Mouse (Mus musculus) midbrain, embryonic 11.5 days (tissue): ENCODE measurements around the gene Tmc8. TPM values are rescaled to one million over a fixed set of nuclear protein-coding genes. Genes with fewer than 3 reads are reported as not detected.
A peak's percentile ranks its signal among the peaks of the same experiment; 100 is the strongest.

Experiments used
- ATAC-seq: fragments of 200-750 bp; cut with Nextera tagmentation; 2 replicates; pipeline ENCODE4 v1.8.0; 2017; ENCODE audit warnings: moderate TSS enrichment, moderate library complexity; ENCODE audit not compliant: low FRiP score
- DNase-seq: peaks from one replicate; pipeline ENCODE4 v3.0.0; 2015; ENCODE audit warnings: low spot score; ENCODE audit errors: missing footprints
- H3K27ac ChIP-seq: fragments of 300-500 bp; sonication (generic); 2 replicates; pipeline ENCODE4 v1.5.1; 2014; ENCODE audit warnings: low read depth, low read length
- H3K27me3 ChIP-seq: fragments of 300-500 bp; sonication (generic); 2 replicates; pipeline ENCODE4 v1.6.1; 2014; ENCODE audit warnings: mild to moderate bottlenecking, low read length, moderate library complexity, mixed read lengths; ENCODE audit not compliant: control insufficient read depth, insufficient read depth
- H3K36me3 ChIP-seq: fragments of 300-500 bp; sonication (generic); 2 replicates; pipeline ENCODE4 v1.6.1; 2014; ENCODE audit warnings: mild to moderate bottlenecking, low read length, moderate library complexity, mixed read lengths; ENCODE audit not compliant: control insufficient read depth, insufficient read depth
- H3K4me1 ChIP-seq: fragments of 300-500 bp; sonication (generic); 2 replicates; pipeline ENCODE4 v1.6.1; 2014; ENCODE audit warnings: low read length; ENCODE audit not compliant: control insufficient read depth, insufficient read depth
- H3K4me2 ChIP-seq: fragments of 300-500 bp; sonication (generic); 2 replicates; pipeline ENCODE4 v1.6.1; 2014; ENCODE audit warnings: mild to moderate bottlenecking, moderate library complexity
- H3K4me3 ChIP-seq: fragments of 300-500 bp; sonication (generic); 2 replicates; pipeline ENCODE4 v1.5.1; 2014; ENCODE audit warnings: low read depth, low read length
- H3K9ac ChIP-seq: fragments of 300-500 bp; sonication (generic); 2 replicates; pipeline ENCODE4 v1.6.1; 2014; ENCODE audit warnings: low read length
- H3K9me3 ChIP-seq: fragments of 300-500 bp; sonication (generic); 2 replicates; pipeline ENCODE4 v1.6.1; 2016; ENCODE audit warnings: low read length; ENCODE audit not compliant: control insufficient read depth
- WGBS: fragments of 180-500 bp; shearing (Covaris S2); extraction: QIAGEN DNeasy Blood & Tissue Kit; methylation state at CpG from one replicate; pipeline ENCODE4 v1.1.7; 2014; 5-methylcytosine and 5-hydroxymethylcytosine counted together
- polyA plus RNA-seq: library from polyadenylated mRNA; unstranded; fragments of >200 nt; fragmentation: Nextera tagmentation; extraction: Ambion mirVana; gene quantifications from 2 replicates; pipeline ENCODE4 v1.2.1, GENCODE M21; 2014

Gene Tmc8
- polyA plus RNA-seq, 1 experiment from 2014 or later: 1.0 TPM

DNA sequence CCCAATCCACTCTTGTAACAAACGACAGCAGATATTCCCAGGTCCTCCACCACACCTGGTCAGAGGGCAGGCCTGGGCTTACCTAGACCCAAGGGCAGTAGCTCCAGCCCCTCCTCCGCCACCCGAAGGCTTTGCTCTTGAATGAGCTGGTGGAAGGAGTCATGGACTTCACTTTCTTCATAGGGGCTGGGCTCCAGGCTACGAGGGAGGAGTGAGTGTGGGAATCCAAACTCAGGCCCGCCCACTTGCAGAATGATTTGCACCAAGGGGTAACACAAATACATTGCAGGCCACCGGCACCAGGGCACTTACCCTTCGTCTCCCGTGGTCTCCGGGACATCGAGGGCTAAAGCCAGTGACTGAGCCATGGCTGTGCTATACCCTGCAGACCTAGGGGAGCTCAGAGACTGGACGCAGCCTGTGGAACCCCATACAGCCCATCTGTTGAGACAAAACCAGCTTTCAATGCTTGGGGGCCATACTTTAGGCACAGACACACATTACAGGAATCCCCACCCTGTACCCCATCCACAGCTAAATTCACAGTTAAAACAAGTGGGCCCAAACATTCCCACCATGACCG is 2.9 kb upstream of the Tmc8 start:
- peak overlapping the region; percentile 25; the same call in 1 of the 2 replicates for H3K27ac ChIP-seq

DNA sequence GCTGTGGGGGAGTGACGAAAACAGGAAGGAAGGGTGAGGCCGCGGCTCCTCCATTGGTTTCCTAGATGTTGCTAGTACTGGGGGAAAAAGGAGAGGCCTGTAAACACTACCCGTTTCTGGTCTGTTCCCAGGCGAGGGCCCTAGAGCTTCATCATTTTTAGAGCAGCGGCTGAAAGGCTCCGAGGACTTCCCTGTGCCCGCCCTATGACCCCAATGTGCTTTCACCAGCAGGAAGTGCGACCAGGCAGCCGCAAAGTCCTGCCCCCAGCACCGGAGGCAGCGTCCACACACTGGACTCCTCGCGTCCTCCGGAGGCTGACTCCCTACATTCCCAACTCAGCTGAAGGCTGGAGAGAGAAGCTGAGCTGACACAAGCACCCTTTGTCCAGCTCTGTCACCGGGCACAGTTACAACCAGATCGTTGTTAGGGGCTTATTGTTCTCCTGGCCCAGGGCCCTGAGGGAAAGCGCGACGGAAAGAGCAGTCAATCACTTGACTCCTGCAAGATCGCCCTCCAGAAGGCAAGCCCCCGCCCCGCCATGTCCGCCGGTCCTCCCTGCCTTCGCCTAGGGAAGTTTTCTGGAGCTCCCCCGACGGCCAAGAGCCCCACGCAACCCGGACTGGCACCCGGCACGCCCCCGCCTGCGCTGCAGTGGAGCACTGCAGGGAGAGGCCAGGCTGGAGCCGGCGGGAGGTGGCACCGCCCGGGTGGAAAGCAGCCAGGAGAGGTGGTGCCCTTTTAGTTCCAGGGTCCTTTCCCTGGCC is 2.3 kb upstream of the Tmc8 start:
- Histone ChIP-seq H3K27ac (peak overlapping the region; percentile 57), H3K4me1 (peaks cover 17% of the 10 kb centered on the region)

More for the DNA sequence above, 2.9 kb upstream of the Tmc8 start:
- H3K9ac ChIP-seq: peak overlapping the region; percentile 65
- H3K27me3 ChIP-seq: peaks cover 41% of the 10 kb centered on the region
- no peaks in the 10 kb centered on the region for H3K9me3 ChIP-seq
- H3K4me3 ChIP-seq: peak overlapping the region; percentile 30; the same call in 1 of the 2 replicates
- WGBS: 72% methylated on average over 12 of the region's 12 CpGs
- peak overlapping the region; percentile 53 for H3K4me2 ChIP-seq
- no peaks in the 10 kb centered on the region for H3K36me3 ChIP-seq
- peaks cover 17% of the 10 kb centered on the region for H3K4me1 ChIP-seq
- ATAC-seq: no peak
- no peak for DNase-seq

DNA sequence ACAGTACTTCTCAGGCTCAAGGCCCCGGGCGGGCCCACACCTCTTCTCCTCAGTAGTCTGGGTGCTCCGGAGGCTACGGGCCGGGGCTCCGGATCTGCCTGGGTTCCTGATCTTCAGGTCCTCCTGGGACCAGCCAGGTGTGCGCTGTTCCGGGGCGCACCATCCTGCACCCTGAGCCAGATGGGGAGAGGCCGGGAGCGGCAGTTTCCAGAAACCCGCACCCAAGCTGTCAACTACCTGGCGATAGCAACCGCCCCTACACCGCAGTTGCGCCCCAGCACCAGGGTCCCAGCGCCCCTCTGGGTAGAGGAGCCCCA is 1.7 kb upstream of the Tmc8 start:
- DNase-seq: no peak
- peak overlapping the region; percentile 30 for H3K4me3 ChIP-seq
- WGBS: under 1% methylated on average over 15 of the region's 17 CpGs
- peaks cover 17% of the 10 kb centered on the region for H3K4me1 ChIP-seq
- H3K27me3 ChIP-seq: peaks cover 47% of the 10 kb centered on the region
- no peaks in the 10 kb centered on the region for H3K36me3 ChIP-seq
- peak overlapping the region; percentile 57 for H3K27ac ChIP-seq
- ATAC-seq: no peak
- no peaks in the 10 kb centered on the region for H3K9me3 ChIP-seq
- peak overlapping the region; percentile 53 for H3K4me2 ChIP-seq
- H3K9ac ChIP-seq: peak overlapping the region; percentile 65

More for the DNA sequence above, 2.3 kb upstream of the Tmc8 start:
- Histone ChIP-seq H3K27me3 (peaks cover 44% of the 10 kb centered on the region), H3K36me3 (no peaks in the 10 kb centered on the region), H3K9ac (peak overlapping the region; percentile 65), H3K4me3 (peak overlapping the region; percentile 30), H3K4me2 (peak overlapping the region; percentile 53), H3K9me3 (no peaks in the 10 kb centered on the region)
- peak; percentile 96 for DNase-seq
- 6% methylated on average over 38 of the region's 38 CpGs for WGBS
- peak; percentile 49 for ATAC-seq

DNA sequence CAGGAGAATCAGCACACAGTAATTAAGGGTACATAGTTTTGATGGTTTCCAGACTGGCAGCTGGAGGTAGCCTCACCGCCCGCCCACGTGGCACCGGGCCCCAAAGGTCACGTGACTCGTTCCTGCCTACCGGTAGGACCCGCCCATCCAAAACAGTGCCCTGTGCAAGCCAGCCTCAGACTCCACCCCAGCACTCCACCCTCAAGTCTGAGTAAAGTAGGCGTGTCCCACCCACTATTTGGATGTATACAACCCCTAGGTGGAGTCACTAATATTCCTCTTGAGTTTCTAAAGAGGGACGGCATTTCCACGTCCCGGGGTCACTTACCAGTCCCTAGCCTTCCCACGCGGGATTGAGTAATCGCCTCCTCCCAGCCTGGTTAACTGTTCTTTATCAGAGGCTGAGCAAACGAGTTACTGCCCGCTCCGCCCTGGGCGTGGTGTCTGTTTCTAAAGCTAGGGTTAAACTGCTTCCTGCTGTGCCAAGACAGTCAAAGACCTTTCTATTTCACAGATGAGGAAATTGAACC is 1.2 kb upstream of the Tmc8 start:
- Histone ChIP-seq H3K27ac (no peak overlapping the region), H3K9me3 (no peaks in the 10 kb centered on the region), H3K4me2 (peak overlapping the region; percentile 53), H3K4me1 (peaks cover 17% of the 10 kb centered on the region), H3K9ac (peak overlapping the region; percentile 65), H3K27me3 (peaks cover 47% of the 10 kb centered on the region), H3K4me3 (peak overlapping the region; percentile 30), H3K36me3 (no peaks in the 10 kb centered on the region)
- DNase-seq (peak; percentile 92), ATAC-seq (peak; percentile 28)
- 3% methylated on average over 19 of the region's 19 CpGs for WGBS

DNA sequence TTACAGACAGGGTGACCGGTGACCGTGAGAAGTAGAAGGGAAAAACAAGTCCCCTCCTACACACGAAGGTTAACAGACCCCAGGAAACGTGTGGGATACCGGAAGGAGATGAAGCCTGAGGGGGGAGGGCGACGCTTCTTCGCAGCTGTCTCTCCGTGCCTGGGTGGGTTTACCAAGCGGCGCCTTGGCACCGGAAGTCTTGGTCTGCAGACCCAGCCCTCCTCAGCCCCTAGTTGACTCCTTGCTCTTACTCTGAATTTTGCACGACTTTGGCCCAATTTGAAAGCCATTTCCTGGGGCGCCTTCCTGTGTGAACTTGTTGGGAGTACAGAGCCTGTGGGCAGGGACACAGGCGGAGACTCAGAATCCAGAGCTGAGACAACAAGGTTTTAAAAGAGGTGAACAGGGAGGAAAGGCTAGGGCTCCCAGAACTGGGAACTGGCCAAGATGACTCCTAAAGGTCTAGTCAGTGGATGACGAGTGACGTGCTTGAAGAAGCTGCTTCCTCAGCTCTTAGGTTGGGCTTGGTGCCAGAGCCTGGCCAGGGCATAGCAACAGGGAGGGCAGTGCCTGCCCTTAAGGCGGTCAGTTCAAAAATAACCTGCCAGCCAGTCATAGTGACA is 566 bp upstream of the Tmc8 start:
- Histone ChIP-seq H3K27me3 (peaks cover 47% of the 10 kb centered on the region), H3K4me1 (peaks cover 17% of the 10 kb centered on the region), H3K4me2 (peak overlapping the region; percentile 53), H3K9me3 (no peaks in the 10 kb centered on the region), H3K4me3 (no peak overlapping the region), H3K27ac (peak overlapping the region; percentile 47), H3K9ac (no peak overlapping the region), H3K36me3 (no peaks in the 10 kb centered on the region)
- no peak for ATAC-seq
- 21% methylated on average over 18 of the region's 18 CpGs for WGBS
- DNase-seq: peak; percentile 87

DNA sequence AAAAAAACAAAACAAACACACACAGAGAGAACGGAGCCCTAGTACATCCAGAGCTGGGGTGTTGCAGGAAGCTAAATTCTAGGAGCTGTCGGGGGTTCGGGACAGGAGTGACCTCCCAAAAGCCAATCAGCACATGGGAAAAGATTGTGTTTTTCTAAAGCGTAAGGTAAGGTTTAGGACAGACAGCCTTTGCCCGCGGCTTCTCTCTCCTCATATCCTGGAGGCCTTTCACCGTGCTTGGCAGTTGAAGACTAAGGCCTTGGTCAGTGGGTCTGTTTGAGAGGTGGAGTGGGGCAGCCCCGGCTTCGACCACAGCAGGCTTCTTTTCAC is 794 bp downstream of the Tmc8 start:
- Histone ChIP-seq H3K9me3 (no peaks in the 10 kb centered on the region), H3K27me3 (peaks cover 47% of the 10 kb centered on the region), H3K4me1 (peaks cover 17% of the 10 kb centered on the region), H3K36me3 (no peaks in the 10 kb centered on the region), H3K4me3 (peak overlapping the region; percentile 14), H3K4me2 (peak overlapping the region; percentile 58), H3K27ac (no peak overlapping the region), H3K9ac (peak overlapping the region; percentile 42; the same call in 1 of the 2 replicates)
- DNase-seq (no peak), ATAC-seq (no peak)
- WGBS: 42% methylated on average over 9 of the region's 9 CpGs

DNA sequence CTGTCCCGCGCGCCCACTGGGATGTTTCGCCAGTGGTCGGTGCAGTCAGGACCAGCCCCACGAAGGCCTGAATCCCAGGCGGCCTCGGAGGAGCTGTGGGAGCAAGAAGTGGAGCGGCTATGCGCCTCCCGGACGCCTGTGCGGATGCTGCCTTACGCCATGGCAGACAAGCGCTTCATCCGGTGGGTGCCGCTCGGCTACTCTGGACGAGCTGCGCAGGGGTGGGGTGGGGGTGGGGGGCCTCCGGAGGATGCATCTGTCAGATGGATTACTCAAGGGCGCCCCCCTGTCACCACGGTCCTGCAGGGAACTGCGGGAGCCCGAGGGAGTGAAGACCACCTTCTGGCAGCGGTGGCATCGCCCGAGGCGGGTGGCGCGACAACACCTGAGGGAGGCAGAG is 1.2 kb downstream of the Tmc8 start:
- DNase-seq (peak; percentile 94), ATAC-seq (peak; percentile 39; the same call in 1 of the 2 replicates)
- Histone ChIP-seq H3K4me2 (peak overlapping the region; percentile 58), H3K36me3 (no peaks in the 10 kb centered on the region), H3K4me1 (peaks cover 17% of the 10 kb centered on the region), H3K4me3 (peak overlapping the region; percentile 14), H3K27me3 (peaks cover 47% of the 10 kb centered on the region), H3K9me3 (no peaks in the 10 kb centered on the region), H3K27ac (no peak overlapping the region), H3K9ac (peak overlapping the region; percentile 42; the same call in 1 of the 2 replicates)
- 3% methylated on average over 31 of the region's 31 CpGs for WGBS

DNA sequence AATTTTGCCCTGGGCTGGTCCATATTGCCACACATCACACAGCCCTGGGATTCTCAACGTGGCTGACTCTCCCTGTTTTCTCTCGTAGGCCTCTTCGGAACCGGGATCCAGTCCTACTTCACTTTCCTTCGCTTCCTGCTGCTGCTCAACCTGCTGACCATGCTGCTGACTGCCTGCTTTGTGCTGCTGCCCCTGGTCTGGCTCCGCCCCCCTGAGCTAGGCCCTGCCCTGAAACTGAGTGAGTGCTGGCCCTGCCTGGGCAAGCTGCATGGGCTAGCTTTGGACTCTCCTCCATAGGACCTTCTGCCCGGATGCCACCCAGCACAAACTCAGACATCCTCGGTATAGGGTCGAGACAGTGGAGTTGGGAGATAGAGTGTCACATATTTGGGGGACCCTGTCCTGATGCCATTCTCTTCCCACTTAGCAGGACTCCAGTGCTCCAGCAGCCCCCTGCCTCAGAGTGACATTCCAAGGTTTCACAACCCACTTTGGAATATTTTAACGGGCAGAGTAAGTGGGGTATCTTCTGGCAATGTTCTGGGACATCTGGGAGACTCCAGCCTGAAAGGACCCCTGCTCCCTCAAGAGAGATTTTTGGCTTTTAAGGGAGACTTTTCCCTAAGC is 1.9 kb downstream of the Tmc8 start:
- peak overlapping the region; percentile 58 for H3K4me2 ChIP-seq
- H3K4me3 ChIP-seq: no peak overlapping the region
- no peak overlapping the region for H3K27ac ChIP-seq
- H3K27me3 ChIP-seq: peaks cover 47% of the 10 kb centered on the region
- DNase-seq: no peak
- ATAC-seq: no peak
- no peaks in the 10 kb centered on the region for H3K36me3 ChIP-seq
- 31% methylated on average over 10 of the region's 10 CpGs for WGBS
- no peaks in the 10 kb centered on the region for H3K9me3 ChIP-seq
- no peak overlapping the region for H3K9ac ChIP-seq
- H3K4me1 ChIP-seq: peaks cover 17% of the 10 kb centered on the region
